In the genomic region with DNA sequence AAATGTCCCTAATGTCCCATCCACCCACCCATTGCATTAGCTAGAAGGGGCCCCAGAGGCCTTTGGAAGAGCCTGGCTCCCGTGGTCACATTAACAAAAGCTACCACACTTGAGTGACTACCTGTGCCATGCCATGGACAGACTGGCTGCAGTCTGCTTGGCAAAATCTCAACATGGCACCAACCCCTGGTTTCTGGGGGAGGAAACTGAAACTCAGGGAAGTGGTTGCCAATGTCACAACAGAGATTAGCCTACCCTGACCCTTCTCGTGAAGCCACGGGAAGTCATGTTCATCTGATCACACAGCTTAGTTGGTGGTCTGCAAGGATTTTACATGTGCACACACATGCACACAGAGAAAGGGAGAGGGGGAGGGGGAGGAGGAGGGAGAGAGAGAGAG, we compare ENCODE assay signal across 16 mouse cellular contexts. TPM values are rescaled to one million over a fixed set of nuclear protein-coding genes. Genes with fewer than 3 reads are reported as not detected.
DNase-seq lines count a peak whose midpoint lies in the region; ATAC-seq lines count a peak whose summit lies in the region.
"Had no signal": no experiment of that assay in that cellular context is flagged by ENCODE, and none has a peak within 500 bp of the region (broad histone marks: within the 10 kb centered on the region; RNA-seq: fewer than 3 reads in every experiment).

No protein-coding gene starts in this region.

- no peak overlapping the region for H3K4me3 ChIP-seq in midbrain, embryonic 10.5 days
- H3K4me3 ChIP-seq: forebrain, embryonic 10.5 days; forebrain, embryonic 13.5 days; heart, embryonic 13.5 days had no signal

- no peak overlapping the region for H3K27ac ChIP-seq in midbrain, embryonic 10.5 days (replicated peaks)
- H3K27ac ChIP-seq: forebrain, embryonic 10.5 days; forebrain, embryonic 13.5 days; heart, embryonic 13.5 days; hindbrain, embryonic 14.5 days; hindbrain, postnatal 0 days had no signal

- ATAC-seq in granulocyte monocyte progenitor cell, adult 5-6 weeks (replicated peaks; ENCODE audit: poor library complexity, severe bottlenecking), result peak; percentile 62
- ATAC-seq: forebrain, embryonic 13.5 days; forebrain, embryonic 16.5 days; inflammation-experienced regulatory T-cells, adult 6 months; intestine, embryonic 16.5 days had no signal

- no peaks in the 10 kb centered on the region for H3K36me3 ChIP-seq in midbrain, embryonic 10.5 days
- H3K36me3 ChIP-seq: forebrain, embryonic 10.5 days; heart, embryonic 13.5 days had no signal

- H3K4me1 ChIP-seq in midbrain, embryonic 10.5 days, result no peaks in the 10 kb centered on the region
- H3K4me1 ChIP-seq: forebrain, embryonic 10.5 days; forebrain, embryonic 13.5 days had no signal

- DNase-seq in adrenal gland, postnatal 14 days, result peak; percentile 39
- DNase-seq in adrenal gland, adult 18-20 months (ENCODE audit: low spot score in 2 of 2), result no peak
- peak; percentile 19 for DNase-seq in ovary, adult 18-20 months (ENCODE audit: low spot score)
- no peak for DNase-seq in ovary, postnatal 10 days (ENCODE audit: low spot score)
- DNase-seq in adipocyte (ENCODE audit: low spot score), result peak; percentile 32
- no peak for DNase-seq in midbrain, embryonic 10.5 days (ENCODE audit: low spot score)
- no peak for DNase-seq in gastrocnemius, postnatal 25 days

- H3K27me3 ChIP-seq in midbrain, embryonic 10.5 days (ENCODE audit: low read depth, poor library complexity, severe bottlenecking), result no peaks in the 10 kb centered on the region
- H3K27me3 ChIP-seq: forebrain, embryonic 13.5 days; heart, embryonic 13.5 days had no signal

- 86% methylated on average over 3 of the region's 3 CpGs for WGBS in midbrain, embryonic 10.5 days

- H3K9me3 ChIP-seq in midbrain, embryonic 10.5 days (replicated peaks), result no peaks in the 10 kb centered on the region
- H3K9me3 ChIP-seq: forebrain, embryonic 10.5 days; forebrain, embryonic 13.5 days; heart, embryonic 13.5 days had no signal

RNA-seq across cellular contexts. Expression of a gene that starts 28.6 kb away (rescaled TPM):
- 38.8 and 48.3 TPM in 2 replicates for total RNA-seq in adrenal gland, postnatal 14 days (2021)
- 10 to 100 TPM; 35.2 to 42.3 TPM for total RNA-seq in adrenal gland, adult 18-20 months (2021)
- 37.5 and 52.4 TPM in 2 replicates for total RNA-seq in granulocyte monocyte progenitor cell, adult 5-6 weeks (2014; fragmentation: Nextera tagmentation)
- total RNA-seq in granulocyte monocyte progenitor cell, adult 5-6 weeks (2017), result 11.0 and 13.3 TPM in 2 replicates
- 23.4 and 23.9 TPM in 2 replicates for polyA plus RNA-seq in midbrain, embryonic 10.5 days (2016; fragmentation: Nextera tagmentation; extraction: Ambion mirVana)
- 10 to 100 TPM; 17.3 to 21.6 TPM for total RNA-seq in gastrocnemius, postnatal 25 days (2021)

RNA-seq across cellular contexts. Expression of a gene that starts 29.9 kb away (rescaled TPM):
- total RNA-seq in adrenal gland, postnatal 14 days (2021), result 16.4 and 69.4 TPM in 2 replicates
- 10 to 100 TPM in 1 of 2 experiments, 1 to 10 TPM in 1; 5.5 to 11.1 TPM for total RNA-seq in adrenal gland, adult 18-20 months (2021)
- total RNA-seq in granulocyte monocyte progenitor cell, adult 5-6 weeks (2014; fragmentation: Nextera tagmentation), result 12.9 and 20.7 TPM in 2 replicates
- total RNA-seq in granulocyte monocyte progenitor cell, adult 5-6 weeks (2017), result 3.7 and 14.6 TPM in 2 replicates
- polyA plus RNA-seq in midbrain, embryonic 10.5 days (2016; fragmentation: Nextera tagmentation; extraction: Ambion mirVana), result 8.6 and 10.8 TPM in 2 replicates
- 1 to 10 TPM; 2.6 to 3.7 TPM for total RNA-seq in gastrocnemius, postnatal 25 days (2021)

Comparison
In these comparisons a context has a peak if more than half of its experiments do, and no peak if none do; other contexts are left out.
1. DNase-seq: peak in adrenal gland, postnatal 14 days (single experiment), ovary, adult 18-20 months (single experiment) and adipocyte (single experiment); none in adrenal gland, adult 18-20 months (0 of 2), ovary, postnatal 10 days (single experiment), midbrain, embryonic 10.5 days (single experiment) and gastrocnemius, postnatal 25 days (single experiment).